Mouse (Mus musculus) CD8-positive naive resting alpha-beta T cell, adult 57 days (primary cell): ENCODE measurements around the gene Snrnp200. TPM values are rescaled to one million over a fixed set of nuclear protein-coding genes. Genes with fewer than 3 reads are reported as not detected.

ENCODE experiments used
- total RNA-seq: library from RNA; stranded (reverse); gene quantifications from one replicate; pipeline ENCODE4 v1.2.4, GENCODE M21; 2023

Gene Snrnp200
- 159 TPM for total RNA-seq

DNA sequence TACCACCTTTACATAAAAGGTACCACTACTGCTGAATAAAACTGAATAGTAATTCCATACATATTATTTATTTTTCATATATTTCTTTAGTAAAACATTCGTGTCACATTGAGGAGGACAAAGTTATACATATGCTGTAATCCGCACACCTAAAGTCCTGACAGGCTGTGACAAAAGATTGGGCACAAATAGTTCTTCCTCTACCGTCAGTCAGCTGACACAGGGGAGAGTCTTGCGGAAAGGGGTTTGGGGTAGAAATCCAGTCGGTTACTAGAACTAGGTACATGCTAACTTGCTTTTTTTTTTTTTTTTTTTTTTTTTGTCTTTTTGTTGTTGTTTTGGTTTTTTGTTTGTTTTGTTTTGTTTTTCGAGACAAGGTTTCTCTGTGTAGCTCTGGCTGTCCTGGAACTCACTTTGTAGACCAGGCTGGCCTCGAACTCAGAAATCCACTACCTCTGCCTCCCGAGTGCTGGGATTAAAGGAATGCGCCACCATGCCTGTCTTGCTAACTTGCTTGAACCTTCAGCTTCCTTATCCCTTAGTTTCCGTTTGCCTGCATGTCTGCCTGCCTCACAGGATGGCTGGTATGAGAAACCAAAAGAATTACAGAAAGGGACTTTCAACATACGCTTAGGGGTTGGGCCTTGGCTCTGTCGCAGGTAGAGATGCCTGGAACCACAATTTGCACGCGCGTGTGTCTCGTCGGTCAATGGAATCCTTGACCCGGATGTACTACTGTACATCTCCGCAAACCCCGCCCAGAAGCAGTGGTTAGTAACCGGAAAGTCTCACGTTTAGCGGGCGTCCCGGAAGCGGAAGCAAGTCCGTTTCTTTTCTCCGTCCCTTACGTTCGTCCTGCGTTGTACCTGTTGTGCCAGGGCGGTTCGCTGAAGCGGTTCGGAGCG is at the start of gene Snrnp200, which contains the start of gene 1810024B03Rik:
Gene Snrnp200, plus strand, starts transcription at position 840 of the 905 bp plus-strand sequence.
Gene 1810024B03Rik, minus strand, starts transcription at position 734 of the 905 bp plus-strand sequence.

GRCm38 (mm10) chr2:127247592-127248333 is 39.6 kb downstream of the Snrnp200 start, which contains the start of the genes Ciao1 and Tmem127:
TSS of gene Ciao1 (minus strand) at chr2:127247816.
TSS of gene Tmem127 (plus strand) at chr2:127247908.

DNA sequence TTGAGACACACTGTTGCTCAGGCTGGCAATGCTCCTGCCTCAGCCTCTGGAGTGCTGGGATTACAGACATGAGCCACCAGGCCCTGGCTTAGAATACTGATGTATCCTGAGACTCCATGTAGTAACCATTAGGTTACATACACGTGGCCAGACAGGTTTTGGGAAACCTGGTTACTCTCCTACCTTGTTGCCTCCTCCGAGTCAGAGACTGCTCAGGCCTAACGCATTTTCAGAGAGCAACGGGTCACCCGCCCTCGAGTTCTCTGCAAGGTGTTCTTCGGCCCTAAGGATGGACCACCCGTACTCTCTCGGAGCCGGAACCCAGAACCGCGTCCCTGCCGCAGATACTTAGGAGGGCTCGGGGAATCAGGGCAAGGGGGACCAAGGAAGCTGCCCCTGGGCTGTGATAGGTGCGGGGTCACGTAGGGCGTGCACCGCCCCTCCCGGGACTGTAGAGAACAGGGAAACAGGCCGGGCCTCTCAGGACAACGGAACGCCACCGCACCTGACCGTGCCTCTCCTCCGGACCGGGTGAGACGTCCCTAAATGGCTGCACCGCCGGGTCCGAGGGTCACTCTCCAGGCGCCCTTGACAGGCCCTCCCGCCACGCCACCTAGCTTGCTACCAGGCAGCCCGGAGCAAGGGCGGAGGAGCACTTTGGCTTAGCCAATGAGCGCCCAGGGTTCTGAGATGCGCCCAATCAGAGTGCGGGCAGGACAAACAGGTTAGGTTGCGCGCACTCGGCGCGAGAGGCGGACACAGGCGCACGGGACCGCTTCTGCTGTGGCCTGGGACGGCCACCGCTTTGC is 61.5 kb downstream of the Snrnp200 start, which contains the start of gene Stard7:
Gene Stard7, plus strand, starts transcription at position 728 of the 809 bp plus-strand sequence.

Other genes with a start within 250 kb of the Snrnp200 start
- 29.1 TPM for gene Ap4e1, start 199.7 kb upstream of the Snrnp200 start, total RNA-seq
- gene Blvra, start 137.7 kb upstream of the Snrnp200 start, total RNA-seq, result 16.3 TPM
- gene Ncaph, start 74.4 kb upstream of the Snrnp200 start, total RNA-seq, result 3.3 TPM
- 17.2 TPM for gene Itpripl1, start 64.9 kb upstream of the Snrnp200 start, total RNA-seq
- 1.5 TPM for gene 1810024B03Rik, start 106 bp upstream of the Snrnp200 start, total RNA-seq
- gene Ciao1, start 39.4 kb downstream of the Snrnp200 start, total RNA-seq, result 46.3 TPM
- gene Tmem127, start 39.5 kb downstream of the Snrnp200 start, total RNA-seq, result 50.3 TPM
- gene Stard7, start 61.8 kb downstream of the Snrnp200 start, total RNA-seq, result 61.9 TPM
- 588 TPM for gene Dusp2, start 127.8 kb downstream of the Snrnp200 start, total RNA-seq
- 0.70 TPM for gene Astl, start 130.3 kb downstream of the Snrnp200 start, total RNA-seq
- not detected for gene Adra2b, start 154.8 kb downstream of the Snrnp200 start, total RNA-seq
- gene Gpat2, start 216.8 kb downstream of the Snrnp200 start, total RNA-seq, result not detected
- 13.0 TPM for gene Fahd2a, start 236.2 kb downstream of the Snrnp200 start, total RNA-seq